Comparison of ENCODE assay signal across 33 mouse cellular contexts in the genomic region with DNA sequence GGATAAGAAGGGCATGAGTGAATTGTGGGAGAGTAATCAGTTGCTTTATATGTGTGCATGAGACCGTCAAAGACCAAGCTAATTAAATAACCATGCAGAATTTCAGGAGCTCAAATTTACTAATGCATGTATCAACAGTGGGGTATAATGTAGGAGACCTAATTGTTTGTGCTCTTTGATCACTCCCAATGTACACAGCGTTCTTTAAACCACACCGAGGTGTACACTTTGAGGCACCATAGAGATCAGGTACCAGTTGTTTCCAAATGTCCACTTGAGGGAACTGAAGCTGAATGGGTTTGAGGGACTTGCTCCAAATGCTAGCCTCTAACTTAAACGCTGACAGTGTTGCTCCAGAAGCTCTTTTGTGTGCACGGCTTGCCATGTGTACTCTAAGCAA.
"Had no signal": no experiment of that assay in that cellular context is flagged by ENCODE, and none has a peak within 500 bp of the region (broad histone marks: within the 10 kb centered on the region; RNA-seq: fewer than 3 reads in every experiment).

No protein-coding gene starts in this region.

- H3K9me3 ChIP-seq: heart, embryonic 10.5 days; heart, embryonic 12.5 days; heart, embryonic 13.5 days; heart, embryonic 15.5 days; hindbrain, embryonic 10.5 days; hindbrain, embryonic 12.5 days; hindbrain, embryonic 13.5 days; hindbrain, embryonic 15.5 days; intestine, embryonic 15.5 days had no signal

- DNase-seq: heart, postnatal 10 days; heart, postnatal 14 days; heart, postnatal 36 days; heart, postnatal 4 days; kidney, adult 11 months; kidney, adult 18-20 months; kidney, adult 2 months; kidney, adult 8-10 months; kidney, adult 9 months; kidney, postnatal 10 days; kidney, postnatal 14 days; kidney, postnatal 25 days; kidney, postnatal 36 days; kidney, postnatal 4 days; layer of hippocampus, adult 9-11 months; layer of hippocampus, postnatal 36 days had no signal

- H3K4me2 ChIP-seq: heart, embryonic 11.5 days; heart, embryonic 12.5 days; heart, embryonic 13.5 days; heart, embryonic 15.5 days; hindbrain, embryonic 12.5 days; hindbrain, embryonic 13.5 days; hindbrain, embryonic 14.5 days; hindbrain, embryonic 15.5 days; intestine, embryonic 15.5 days had no signal

- H3K27me3 ChIP-seq: heart, embryonic 12.5 days; heart, embryonic 13.5 days; heart, embryonic 15.5 days; hindbrain, embryonic 12.5 days; hindbrain, embryonic 13.5 days; hindbrain, embryonic 15.5 days; intestine, embryonic 15.5 days had no signal

- H3K27ac ChIP-seq: heart, embryonic 10.5 days; heart, embryonic 13.5 days; heart, embryonic 15.5 days; hindbrain, embryonic 10.5 days; hindbrain, embryonic 12.5 days; hindbrain, embryonic 13.5 days; hindbrain, embryonic 14.5 days; hindbrain, embryonic 15.5 days; hindbrain, postnatal 0 days; intestine, embryonic 15.5 days; layer of hippocampus, adult 2 months had no signal

- H3K4me1 ChIP-seq: heart, embryonic 10.5 days; heart, embryonic 12.5 days; heart, embryonic 13.5 days; heart, embryonic 15.5 days; hindbrain, embryonic 10.5 days; hindbrain, embryonic 12.5 days; hindbrain, embryonic 13.5 days; hindbrain, embryonic 15.5 days; intestine, embryonic 15.5 days had no signal

- ATAC-seq: hindbrain, embryonic 16.5 days; hindbrain, postnatal 0 days; inflammation-experienced regulatory T-cells, adult 6 months; intestine, embryonic 15.5 days; intestine, embryonic 16.5 days; intestine, postnatal 0 days had no signal

- H3K4me3 ChIP-seq: heart, embryonic 10.5 days; heart, embryonic 12.5 days; heart, embryonic 13.5 days; heart, embryonic 15.5 days; hindbrain, embryonic 10.5 days; hindbrain, embryonic 12.5 days; hindbrain, embryonic 13.5 days; hindbrain, embryonic 15.5 days; intestine, embryonic 15.5 days; layer of hippocampus, adult 2 months had no signal

- H3K9ac ChIP-seq: heart, embryonic 12.5 days; heart, embryonic 13.5 days; heart, embryonic 15.5 days; hindbrain, embryonic 12.5 days; hindbrain, embryonic 13.5 days; hindbrain, embryonic 14.5 days; hindbrain, embryonic 15.5 days; intestine, embryonic 15.5 days had no signal

- H3K36me3 ChIP-seq: heart, embryonic 10.5 days; heart, embryonic 12.5 days; heart, embryonic 13.5 days; heart, embryonic 15.5 days; hindbrain, embryonic 10.5 days; hindbrain, embryonic 12.5 days; hindbrain, embryonic 13.5 days; hindbrain, embryonic 15.5 days; intestine, embryonic 15.5 days had no signal
